Mouse (Mus musculus): ENCODE measurements at regions not wholly inside any gene's neighbourhood (a gene's known extent, or its start where the extent isn't known, plus 50 kb on each side); places are given as distances from the start of the nearest gene placed in this dataset.

DNA sequence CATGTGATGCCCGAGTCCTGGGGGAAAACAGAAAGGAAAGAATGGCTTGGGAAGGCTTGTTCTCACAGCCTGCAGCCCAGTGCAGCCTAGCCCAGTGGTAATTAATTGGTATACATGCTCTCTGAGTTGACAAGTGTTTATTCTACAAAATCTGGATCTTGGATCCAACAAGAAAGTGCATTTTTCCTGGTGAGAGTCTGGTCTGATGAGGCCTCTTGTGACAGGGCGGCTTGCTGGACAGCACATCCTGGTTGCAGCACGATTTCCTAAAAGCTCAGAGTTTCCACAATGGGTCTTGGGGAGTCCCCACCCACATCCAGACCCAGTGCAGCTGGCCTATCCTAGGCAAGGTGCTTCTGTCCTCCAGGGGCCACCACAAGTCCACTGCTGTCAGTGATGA is 332.7 kb upstream of the Dio3 start:
- TF ChIP-seq GATA1 (IDR thresholded peaks at IDR 0.05; ENCODE audit: borderline replicate concordance, low read length) (no peak), FLI1 (IDR thresholded peaks at IDR 0.05; ENCODE audit: low read length) (no peak)
